Mouse (Mus musculus): Measurements from ENCODE around the gene Hectd4. TPM values are rescaled to one million over a fixed set of nuclear protein-coding genes. Genes with fewer than 3 reads are reported as not detected.

The Hectd4 gene
- polyA plus RNA-seq (2012; rRNA removed) = 15.4 and 16.4 TPM in 2 replicates

DNA sequence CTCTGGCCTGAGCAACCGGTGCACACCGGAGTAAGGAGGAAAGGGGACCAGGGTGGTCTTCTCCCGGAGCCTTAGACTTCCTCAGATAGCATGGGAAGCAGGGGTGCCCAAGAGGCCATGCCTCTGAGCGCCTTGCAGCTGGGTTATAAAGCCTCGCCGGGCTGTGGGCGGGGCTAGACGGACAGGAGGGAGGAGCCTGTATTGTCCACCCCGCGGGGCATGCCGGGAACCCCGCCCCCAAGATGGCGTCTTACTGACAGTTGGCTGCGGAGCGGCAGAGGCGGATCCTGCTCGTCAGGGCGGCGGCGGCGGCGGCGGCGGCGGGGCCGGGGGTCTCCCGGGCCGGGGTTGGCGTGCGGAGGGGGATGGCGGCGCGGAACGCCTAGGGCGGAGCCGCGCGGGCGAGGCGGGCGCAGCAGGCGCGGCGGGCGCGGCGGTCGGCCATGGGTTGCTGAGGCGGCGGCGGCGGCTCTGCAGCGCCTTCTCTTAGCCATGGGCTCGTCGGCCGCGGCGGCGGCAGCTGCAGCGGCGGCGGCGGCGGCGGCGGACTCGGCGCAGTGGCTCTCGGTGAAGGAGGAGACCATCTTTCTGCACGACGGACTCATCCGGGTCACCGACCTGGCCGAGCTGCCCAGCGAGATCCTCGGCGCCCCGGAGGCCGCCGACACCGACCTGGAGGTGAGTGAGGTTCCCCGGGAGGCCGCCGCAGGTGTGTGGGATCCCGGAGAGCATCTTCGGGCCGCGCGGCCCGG lies at the start of gene Hectd4:
Gene Hectd4, plus strand, starts transcription at position 240 of the 752 bp plus-strand sequence.
- TF ChIP-seq CTCF (IDR thresholded peaks at IDR 0.05; ENCODE audit: insufficient read depth, low read length) (no peak), POLR2A (IDR thresholded peaks at IDR 0.05; ENCODE audit: borderline replicate concordance, extremely low read depth, low read depth, low read length) (peak; percentile 63; the same call in 1 of the 2 replicates)
- WGBS = under 1% methylated on average over 83 of the region's 90 CpGs
- peaks cover 5% of the 10 kb centered on the region for H3K4me1 ChIP-seq (ENCODE audit: control insufficient read depth, insufficient read depth, low read length)
- DNase-seq = peak; percentile 98
- H3K4me3 ChIP-seq (replicated peaks; ENCODE audit: extremely low read depth, low read depth, low read length) = peak within 1 kb of the TSS; percentile 54

DNA sequence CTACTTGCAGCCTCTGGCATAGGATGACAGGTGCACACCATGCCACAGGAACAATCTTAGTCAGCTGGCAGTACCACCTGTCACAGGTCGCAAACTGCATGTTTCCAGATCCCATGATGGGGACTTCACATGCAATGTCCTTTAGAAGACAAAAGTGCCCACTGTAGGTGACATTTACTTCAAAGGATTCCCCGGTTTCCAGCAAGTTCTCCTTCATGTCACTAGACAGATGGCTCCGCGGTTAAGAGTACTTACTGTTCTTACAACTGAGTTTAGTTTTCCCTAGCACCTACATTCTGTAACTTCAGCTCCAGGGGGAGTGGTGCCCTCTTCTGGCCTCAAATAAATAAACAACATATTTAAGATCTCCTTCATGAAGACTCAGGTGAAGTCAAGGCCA lies 47.2 kb upstream of the Hectd4 start:
- no peak overlapping the region for H3K4me3 ChIP-seq (replicated peaks; ENCODE audit: extremely low read depth, low read depth, low read length)
- 0 out of 2 replicates have a peak, but pooled peaks have one; percentile 1 for TF ChIP-seq CTCF (IDR thresholded peaks at IDR 0.05; ENCODE audit: insufficient read depth, low read length)
- no peak for TF ChIP-seq POLR2A (IDR thresholded peaks at IDR 0.05; ENCODE audit: borderline replicate concordance, extremely low read depth, low read depth, low read length)
- H3K4me1 ChIP-seq (ENCODE audit: control insufficient read depth, insufficient read depth, low read length) = no peaks in the 10 kb centered on the region
- WGBS = 74% methylated on average over 4 of the region's 4 CpGs
- no peak for DNase-seq

DNA sequence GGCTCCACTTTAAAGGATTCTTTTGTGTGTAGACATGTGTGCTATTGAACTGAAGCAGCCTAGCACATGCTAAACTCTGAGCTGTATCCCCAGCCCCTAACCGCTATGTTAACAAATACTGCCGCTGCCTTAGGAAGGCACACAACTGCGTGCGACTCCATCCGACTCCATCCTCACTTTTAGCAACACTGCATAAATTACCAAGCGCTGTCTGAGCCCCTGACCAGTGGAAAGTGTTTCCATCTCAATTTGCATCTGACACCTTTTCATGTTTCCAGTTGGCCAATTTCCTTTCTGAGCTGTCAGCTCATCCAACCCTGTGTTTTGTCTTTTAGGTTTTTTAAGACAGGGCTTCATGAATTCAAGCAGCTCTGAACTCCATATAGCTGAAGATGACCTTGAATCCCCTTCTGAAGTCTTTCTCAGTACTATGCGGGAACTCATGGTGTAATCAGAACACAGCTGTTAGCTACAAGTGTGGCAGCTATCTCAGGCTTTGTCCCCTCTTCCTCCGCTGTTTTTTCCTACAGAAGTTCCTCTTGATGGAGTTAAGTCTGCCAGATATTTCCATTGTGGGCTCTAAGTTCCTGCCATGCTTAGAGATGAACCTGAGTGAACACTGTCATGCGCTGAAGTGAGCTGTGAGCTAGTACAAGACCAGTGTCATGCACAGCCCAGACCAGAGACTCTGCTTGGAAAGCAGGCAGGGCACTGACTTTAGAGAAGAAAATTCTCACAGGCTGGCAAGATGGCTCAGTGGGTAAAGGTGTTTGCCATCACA lies 40.8 kb upstream of the Hectd4 start:
- DNase-seq = no peak
- WGBS = 67% methylated on average over 9 of the region's 9 CpGs
- TF ChIP-seq POLR2A (IDR thresholded peaks at IDR 0.05; ENCODE audit: borderline replicate concordance, extremely low read depth, low read depth, low read length) (no peak), CTCF (IDR thresholded peaks at IDR 0.05; ENCODE audit: insufficient read depth, low read length) (no peak)
- Histone ChIP-seq H3K4me1 (ENCODE audit: control insufficient read depth, insufficient read depth, low read length) (no peaks in the 10 kb centered on the region; the same call in 1 of the 2 replicates), H3K4me3 (replicated peaks; ENCODE audit: extremely low read depth, low read depth, low read length) (no peak overlapping the region)

DNA sequence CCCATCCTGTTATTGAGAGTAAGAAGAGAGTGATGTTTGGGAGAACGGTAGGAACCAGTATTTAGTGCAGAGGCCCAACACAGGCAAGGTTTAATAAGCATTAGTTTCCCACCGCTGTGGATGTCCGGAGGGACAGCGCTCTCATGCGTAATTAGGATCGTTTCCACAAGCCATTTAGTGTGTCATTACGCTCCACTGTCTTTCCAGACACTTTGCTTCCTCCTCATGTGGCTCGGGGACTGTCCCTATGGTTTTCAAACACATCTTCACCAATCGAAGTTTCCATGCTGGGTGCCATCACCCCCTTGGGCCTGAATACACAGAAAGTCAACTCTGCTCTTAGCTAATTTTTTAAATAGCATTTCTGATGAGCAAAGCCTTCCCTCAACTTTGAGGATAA lies 36.8 kb upstream of the Hectd4 start:
- WGBS = 87% methylated on average over 9 of the region's 9 CpGs
- Histone ChIP-seq H3K4me3 (replicated peaks; ENCODE audit: extremely low read depth, low read depth, low read length) (no peak overlapping the region), H3K4me1 (ENCODE audit: control insufficient read depth, insufficient read depth, low read length) (no peaks in the 10 kb centered on the region; the same call in 1 of the 2 replicates)
- no peak for DNase-seq
- TF ChIP-seq POLR2A (IDR thresholded peaks at IDR 0.05; ENCODE audit: borderline replicate concordance, extremely low read depth, low read depth, low read length) = no peak
- TF ChIP-seq CTCF (IDR thresholded peaks at IDR 0.05; ENCODE audit: insufficient read depth, low read length) = no peak

DNA sequence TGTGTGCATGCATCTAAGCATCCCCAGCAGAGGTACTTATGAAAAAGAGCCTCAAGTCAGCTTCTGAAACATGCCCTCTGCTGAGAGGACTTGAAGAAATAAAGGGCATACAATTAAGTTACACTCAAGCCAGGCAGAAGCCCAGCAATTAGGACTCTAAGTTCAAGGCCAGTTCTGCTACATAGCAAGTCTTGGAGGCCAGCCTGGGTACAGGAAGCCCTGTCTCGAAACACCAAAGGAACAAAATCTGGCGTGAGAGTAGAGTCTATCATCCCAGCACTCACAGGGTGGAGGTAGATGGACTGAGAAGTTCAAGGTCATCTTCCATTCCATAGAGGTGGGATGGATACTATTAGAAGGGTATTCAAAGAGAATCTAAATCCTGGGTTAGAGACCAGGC lies 35.6 kb upstream of the Hectd4 start:
- TF ChIP-seq CTCF (IDR thresholded peaks at IDR 0.05; ENCODE audit: insufficient read depth, low read length) = no peak
- TF ChIP-seq POLR2A (IDR thresholded peaks at IDR 0.05; ENCODE audit: borderline replicate concordance, extremely low read depth, low read depth, low read length) = no peak

DNA sequence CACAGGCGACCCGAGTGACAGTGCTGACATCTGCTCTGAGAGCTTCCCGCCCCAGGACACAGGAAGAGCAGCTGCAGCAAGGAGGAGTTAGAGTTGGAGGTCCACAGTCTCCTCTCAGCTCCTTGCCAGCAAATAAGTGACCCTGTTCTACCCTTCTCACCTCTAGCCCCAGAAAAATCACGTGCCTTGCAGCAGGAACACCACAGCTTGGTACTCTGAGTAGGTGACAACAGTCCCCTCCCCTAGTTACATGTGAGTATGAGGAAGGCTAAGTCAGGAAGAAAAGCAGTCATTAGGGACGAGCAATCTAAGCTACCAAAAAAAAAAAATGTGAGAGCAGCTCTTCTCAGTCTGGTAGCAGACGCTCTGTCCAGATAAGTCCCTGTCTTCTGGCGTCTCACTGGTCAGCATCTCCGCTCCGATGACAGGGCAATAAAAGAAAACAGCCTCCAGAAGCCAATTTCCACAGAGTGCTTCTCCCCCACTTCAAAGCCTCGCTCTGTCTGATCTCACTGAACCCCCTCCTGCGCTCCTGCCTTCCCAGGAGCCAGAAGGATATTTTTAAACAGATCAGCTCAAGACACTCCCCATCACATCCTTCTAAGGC lies 35.0 kb upstream of the Hectd4 start:
- no peak for TF ChIP-seq CTCF (IDR thresholded peaks at IDR 0.05; ENCODE audit: insufficient read depth, low read length)
- 35% methylated on average over 11 of the region's 11 CpGs for WGBS

More for the DNA sequence above, 35.6 kb upstream of the Hectd4 start:
- WGBS = 52% methylated on average over 2 of the region's 2 CpGs
- no peak for DNase-seq
- peaks cover 3% of the 10 kb centered on the region; the same call in 1 of the 2 replicates for H3K4me1 ChIP-seq (ENCODE audit: control insufficient read depth, insufficient read depth, low read length)
- H3K4me3 ChIP-seq (replicated peaks; ENCODE audit: extremely low read depth, low read depth, low read length) = no peak overlapping the region

DNA sequence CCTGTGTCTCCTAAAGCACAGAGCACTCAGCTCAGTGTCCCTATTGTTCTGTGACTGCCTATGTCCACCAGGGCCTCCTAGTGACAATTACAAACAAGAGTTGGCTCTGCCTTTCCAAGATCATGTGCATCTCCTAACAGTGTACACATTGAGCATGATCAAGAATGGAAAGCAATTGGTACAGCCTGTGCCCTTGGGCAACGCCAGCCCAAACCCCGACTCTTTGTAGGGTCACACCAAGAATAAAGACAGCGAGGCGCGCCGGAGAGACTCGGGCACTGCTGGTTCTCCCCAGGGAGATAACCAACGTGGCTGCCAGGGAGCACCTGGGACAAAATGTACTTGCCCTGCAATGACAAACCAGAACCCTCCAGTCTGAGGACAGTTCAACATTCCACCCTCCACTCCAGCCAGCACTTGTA lies 32.4 kb upstream of the Hectd4 start:
- DNase-seq = no peak
- 77% methylated on average over 8 of the region's 8 CpGs for WGBS
- no peak overlapping the region for H3K4me3 ChIP-seq (replicated peaks; ENCODE audit: extremely low read depth, low read depth, low read length)
- peaks cover 6% of the 10 kb centered on the region; the same call in 1 of the 2 replicates for H3K4me1 ChIP-seq (ENCODE audit: control insufficient read depth, insufficient read depth, low read length)
- no peak for TF ChIP-seq CTCF (IDR thresholded peaks at IDR 0.05; ENCODE audit: insufficient read depth, low read length)
- TF ChIP-seq POLR2A (IDR thresholded peaks at IDR 0.05; ENCODE audit: borderline replicate concordance, extremely low read depth, low read depth, low read length) = no peak

More for the DNA sequence above, 35.0 kb upstream of the Hectd4 start:
- DNase-seq = no peak
- Histone ChIP-seq H3K4me3 (replicated peaks; ENCODE audit: extremely low read depth, low read depth, low read length) (no peak overlapping the region), H3K4me1 (ENCODE audit: control insufficient read depth, insufficient read depth, low read length) (peaks cover 3% of the 10 kb centered on the region; the same call in 1 of the 2 replicates)

DNA sequence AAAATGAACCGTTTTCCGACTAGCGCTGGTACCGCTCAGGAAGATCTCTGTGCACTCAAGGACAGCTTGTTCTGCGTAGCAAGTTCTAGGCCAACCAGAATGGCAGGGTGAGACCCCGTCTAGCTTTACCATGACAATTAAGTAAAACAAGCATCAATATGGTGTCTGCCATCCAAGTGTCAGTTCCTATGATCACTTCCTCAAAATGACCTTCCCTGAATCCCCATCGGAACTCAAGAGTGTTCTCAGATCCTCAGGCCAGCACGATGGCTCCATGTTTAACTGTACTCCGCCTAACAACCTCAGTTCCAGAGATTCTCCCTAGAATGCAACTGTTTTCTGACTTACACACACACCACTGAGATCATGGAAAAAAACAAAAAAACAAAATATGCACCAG lies 31.8 kb upstream of the Hectd4 start:
- Histone ChIP-seq H3K4me3 (replicated peaks; ENCODE audit: extremely low read depth, low read depth, low read length) (no peak overlapping the region), H3K4me1 (ENCODE audit: control insufficient read depth, insufficient read depth, low read length) (peaks cover 6% of the 10 kb centered on the region; the same call in 1 of the 2 replicates)
- no peak for TF ChIP-seq POLR2A (IDR thresholded peaks at IDR 0.05; ENCODE audit: borderline replicate concordance, extremely low read depth, low read depth, low read length)
- TF ChIP-seq CTCF (IDR thresholded peaks at IDR 0.05; ENCODE audit: insufficient read depth, low read length) = no peak
- DNase-seq = no peak
- 82% methylated on average over 9 of the region's 9 CpGs for WGBS

DNA sequence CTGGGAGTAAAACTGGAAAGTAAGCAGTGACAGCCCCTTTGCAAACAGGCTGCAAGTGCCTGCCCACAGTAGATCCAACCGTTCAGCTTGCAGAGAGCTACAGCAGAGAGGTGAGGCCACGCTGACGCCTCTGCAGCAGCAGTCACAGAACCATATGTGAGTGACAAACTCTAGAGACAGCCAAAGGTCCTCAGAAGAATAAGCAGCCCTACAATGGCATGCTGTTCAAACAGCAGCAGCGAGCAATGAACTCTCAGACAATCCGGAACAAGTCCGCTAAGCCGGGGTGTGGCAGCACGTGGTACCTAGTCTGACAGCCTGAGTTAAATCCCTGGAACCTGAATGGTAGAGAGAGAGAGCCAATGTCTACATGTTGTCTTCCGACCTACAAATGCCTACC lies 30.8 kb upstream of the Hectd4 start:
- 66% methylated on average over 9 of the region's 9 CpGs for WGBS
- DNase-seq = no peak
- H3K4me1 ChIP-seq (ENCODE audit: control insufficient read depth, insufficient read depth, low read length) = peaks cover 6% of the 10 kb centered on the region; the same call in 1 of the 2 replicates

More for the DNA sequence above, 30.8 kb upstream of the Hectd4 start:
- H3K4me3 ChIP-seq (replicated peaks; ENCODE audit: extremely low read depth, low read depth, low read length) = no peak overlapping the region
- TF ChIP-seq CTCF (IDR thresholded peaks at IDR 0.05; ENCODE audit: insufficient read depth, low read length) = no peak
- TF ChIP-seq POLR2A (IDR thresholded peaks at IDR 0.05; ENCODE audit: borderline replicate concordance, extremely low read depth, low read depth, low read length) = no peak
